Mouse (Mus musculus): ENCODE measurements at regions not wholly inside any gene's neighbourhood (a gene's known extent, or its start where the extent isn't known, plus 50 kb on each side); places are given as distances from the start of the nearest gene placed in this dataset.

DNA sequence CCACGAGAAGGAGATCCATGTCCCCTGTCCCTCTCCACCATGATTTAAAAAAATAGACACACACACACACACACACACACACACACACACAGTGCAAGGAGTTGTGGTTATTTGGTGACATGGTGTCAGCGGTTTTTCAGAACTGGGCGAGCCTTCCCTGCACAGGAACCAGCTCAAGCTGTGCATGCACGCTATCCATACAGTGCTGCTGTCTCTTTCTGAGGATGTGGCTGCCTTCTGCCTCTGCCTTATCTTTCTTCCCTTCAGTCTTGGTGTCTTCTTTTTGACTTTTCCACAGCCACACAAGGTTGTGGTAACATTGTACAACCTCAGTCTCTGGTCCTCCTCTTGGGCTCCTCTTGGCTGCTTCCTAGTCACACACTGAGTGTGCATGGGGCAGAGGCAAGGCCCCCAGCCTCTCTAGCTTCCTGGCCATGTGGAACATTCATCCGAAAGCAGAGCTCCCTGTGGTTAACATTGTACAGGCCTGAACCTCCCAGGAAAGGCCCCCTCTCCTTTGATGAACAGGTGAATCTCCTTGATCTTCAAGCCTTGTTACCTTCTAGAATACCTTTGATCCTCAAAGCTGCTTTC lies 157.6 kb downstream of the Gadd45g start:
- TF ChIP-seq CTCF (IDR thresholded peaks at IDR 0.05; ENCODE audit: control insufficient read depth, insufficient read depth, insufficient replicate concordance, low read depth, low read length) (no peak), POLR2A (IDR thresholded peaks at IDR 0.05; ENCODE audit: control insufficient read depth, low read depth, low read length) (no peak)
